ENCODE assay signal across 18 mouse cellular contexts in genomic region chr17:51013908-51014307, GRCm38 (mm10).
"Had no signal": no experiment of that assay in that cellular context is flagged by ENCODE, and none has a peak within 500 bp of the region (broad histone marks: within the 10 kb centered on the region; RNA-seq: fewer than 3 reads in every experiment).

No protein-coding gene starts in this region.

- H3K36me3 ChIP-seq: midbrain, embryonic 10.5 days; midbrain, embryonic 13.5 days; neural tube, embryonic 13.5 days; neural tube, embryonic 15.5 days had no signal

- H3K27me3 ChIP-seq: midbrain, embryonic 13.5 days; neural tube, embryonic 13.5 days; neural tube, embryonic 15.5 days had no signal

- H3K4me1 ChIP-seq: midbrain, embryonic 10.5 days; midbrain, embryonic 13.5 days; neural tube, embryonic 13.5 days; neural tube, embryonic 15.5 days had no signal

- ATAC-seq: midbrain, embryonic 13.5 days; midbrain, embryonic 16.5 days had no signal

- DNase-seq: lung, adult 18-20 months; lung, embryonic 14.5 days; lung, postnatal 10 days; lung, postnatal 4 days; retina, postnatal 1 day; right cerebral cortex, adult 18-20 months; right cerebral cortex, postnatal 25 days; right cerebral cortex, postnatal 4 days; spleen, adult 18-20 months; thymus, adult 18-20 months; thymus, postnatal 14 days; thymus, postnatal 36 days had no signal

- H3K4me3 ChIP-seq: midbrain, embryonic 10.5 days; midbrain, embryonic 13.5 days; myocyte; neural tube, embryonic 13.5 days; neural tube, embryonic 15.5 days had no signal

- H3K9ac ChIP-seq: lung, embryonic 14.5 days; midbrain, embryonic 13.5 days; neural tube, embryonic 13.5 days; neural tube, embryonic 15.5 days had no signal

- H3K27ac ChIP-seq: midbrain, embryonic 10.5 days; midbrain, embryonic 13.5 days; neural tube, embryonic 13.5 days; neural tube, embryonic 15.5 days had no signal

- H3K4me2 ChIP-seq: lung, embryonic 14.5 days; midbrain, embryonic 13.5 days; neural tube, embryonic 13.5 days; neural tube, embryonic 15.5 days had no signal

- H3K9me3 ChIP-seq: midbrain, embryonic 10.5 days; midbrain, embryonic 13.5 days; neural tube, embryonic 13.5 days; neural tube, embryonic 15.5 days had no signal
